Mouse (Mus musculus) liver, embryonic 14.5 days (tissue): Measurements from ENCODE around the gene Plpp6.

ENCODE experiments used
- CTCF ChIP-seq: IDR thresholded peaks from 2 replicates; pipeline ENCODE4 v1.5.1; 2016; ENCODE audit warnings: antibody characterized with exemption, low read depth, control low read depth
- EP300 ChIP-seq: IDR thresholded peaks from 2 replicates; pipeline ENCODE4 v1.6.1; 2016; ENCODE audit warnings: antibody characterized with exemption, low read depth

DNA sequence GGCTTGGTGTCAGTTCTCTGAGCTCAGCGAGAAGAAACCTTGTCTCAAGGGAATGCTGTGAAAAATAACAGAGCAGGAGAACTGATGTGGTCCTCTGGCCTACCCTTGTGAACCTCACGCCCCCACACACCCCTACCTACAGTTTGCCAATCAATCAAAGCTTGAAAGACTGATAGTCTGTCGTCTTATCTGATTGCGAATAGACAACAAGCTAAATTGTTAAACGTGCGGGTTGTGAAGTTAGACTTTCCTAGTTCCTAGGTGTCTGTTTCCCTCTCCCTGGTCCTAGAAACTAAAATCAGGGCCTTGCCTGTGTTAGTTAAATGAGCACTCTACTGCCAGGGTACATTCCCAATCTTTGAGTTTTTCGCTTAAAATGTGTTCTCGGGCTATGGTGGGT, 25.8 kb downstream of the Plpp6 start:
- no peak for TF ChIP-seq CTCF
- no peak for TF ChIP-seq EP300
